Mouse (Mus musculus) embryo, embryonic 10 days (tissue): ENCODE measurements around the gene Cacng1.

Experiments
- DNase-seq: peaks from one replicate; pipeline ENCODE4 v3.0.0-alpha.2; 2015; ENCODE audit warnings: low spot score

The Cacng1 gene

GRCm38 (mm10) chr11:107657117-107657516 is 59.2 kb downstream of the Cacng1 start:
- DNase-seq = no peak

- DNase-seq = no peak
Measured at GRCm38 (mm10) chr11:107655538-107655937, 60.8 kb downstream of the Cacng1 start.
